Mouse (Mus musculus) CH12.LX (cell line): ENCODE measurements around the gene Dok4. TPM values are rescaled to one million over a fixed set of nuclear protein-coding genes. Genes with fewer than 3 reads are reported as not detected.

Source experiments
- DNase-seq: peaks from one replicate; pipeline ENCODE4 v3.0.0-alpha.2; 2013; ENCODE audit errors: extremely low read depth
- H3K27ac ChIP-seq: 2 replicates; pipeline ENCODE4 v1.5.1; 2012; ENCODE audit warnings: low read depth, mild to moderate bottlenecking, control low read depth, moderate library complexity; ENCODE audit not compliant: insufficient read depth
- H3K27me3 ChIP-seq: replicated peaks from 2 replicates; pipeline ENCODE3; 2012; ENCODE audit warnings: inconsistent platforms
- H3K36me3 ChIP-seq, 2 experiments: replicated peaks in 1 of 2; 2 replicates each; pipeline versions ENCODE3 to v1.6.1; 2012; ENCODE audit warnings: inconsistent platforms in 1 of 2, low read length in 1 of 2, mild to moderate bottlenecking in 1 of 2, mixed read lengths in 1 of 2, moderate library complexity in 1 of 2; ENCODE audit not compliant: control insufficient read depth in 1 of 2, insufficient read depth in 1 of 2
- H3K4me1 ChIP-seq, 2 experiments: 2 replicates each; pipeline ENCODE4 v1.6.1; 2012; ENCODE audit warnings: inconsistent platforms in 1 of 2, moderate library complexity in 1 of 2; ENCODE audit not compliant: insufficient read depth in 2 of 2, control insufficient read depth in 1 of 2
- H3K4me2 ChIP-seq: 2 replicates; pipeline ENCODE4 v1.6.1; 2012; ENCODE audit warnings: low read depth, mild to moderate bottlenecking, control low read depth; ENCODE audit not compliant: poor library complexity, insufficient read depth, severe bottlenecking
- H3K4me3 ChIP-seq, 3 experiments: fragments of 150-350 bp in 1 of 3; sonication (generic) in 1 of 3; replicated peaks in 1 of 3; 2 replicates each; pipeline versions ENCODE3 to v1.5.1; 2011 to 2012; ENCODE audit warnings: low read depth in 2 of 3, low read length in 2 of 3, mild to moderate bottlenecking in 2 of 3, moderate library complexity in 2 of 3, control low read depth in 1 of 3, improper control_type of control experiment in 1 of 3, inconsistent platforms in 1 of 3, mixed read lengths in 1 of 3; ENCODE audit not compliant: poor library complexity in 1 of 3
- H3K79me2 ChIP-seq: replicated peaks from 2 replicates; pipeline ENCODE4 v1.6.1; 2012; ENCODE audit warnings: mild to moderate bottlenecking, moderate library complexity; ENCODE audit not compliant: control insufficient read depth, poor library complexity, insufficient read depth, severe bottlenecking; ENCODE audit errors: extremely low read depth
- H3K9ac ChIP-seq: 2 replicates; pipeline ENCODE4 v1.6.1; 2012; ENCODE audit warnings: low read depth, mild to moderate bottlenecking, control low read depth, moderate library complexity; ENCODE audit not compliant: insufficient read depth
- H3K9me3 ChIP-seq: replicated peaks from 2 replicates; pipeline ENCODE3; 2012; ENCODE audit warnings: low read length, inconsistent platforms, mixed read lengths
- CHD2 ChIP-seq: IDR thresholded peaks from 2 replicates; pipeline ENCODE4 v1.6.1; 2011; ENCODE audit warnings: low read length, improper control_type of control experiment
- E2F4 ChIP-seq: IDR thresholded peaks from 2 replicates; pipeline ENCODE4 v1.6.1; 2011; ENCODE audit warnings: low read depth, low read length, improper control_type of control experiment; ENCODE audit not compliant: insufficient replicate concordance
- IRF4 ChIP-seq: IDR thresholded peaks from 2 replicates; pipeline ENCODE4 v1.6.1; 2014; ENCODE audit warnings: low read depth, mild to moderate bottlenecking, inconsistent platforms, low read length, improper control_type of control experiment
- JUN ChIP-seq: IDR thresholded peaks from 2 replicates; pipeline ENCODE4 v1.6.1; 2011; ENCODE audit warnings: low read depth, mild to moderate bottlenecking, low read length, improper control_type of control experiment, moderate library complexity; ENCODE audit not compliant: insufficient read depth
- JUND ChIP-seq: conservative IDR thresholded peaks from 2 replicates; pipeline ENCODE4 v1.6.1; 2011; ENCODE audit warnings: low read depth, low read length, improper control_type of control experiment
- MAFK ChIP-seq: IDR thresholded peaks from 2 replicates; pipeline ENCODE4 v1.6.1; 2011; ENCODE audit warnings: low read length, improper control_type of control experiment; ENCODE audit not compliant: insufficient replicate concordance
- MAX ChIP-seq: IDR thresholded peaks from 2 replicates; pipeline ENCODE4 v1.6.1; 2011; ENCODE audit warnings: low read length, improper control_type of control experiment
- MXI1 ChIP-seq: IDR thresholded peaks from 2 replicates; pipeline ENCODE4 v1.6.1; 2011; ENCODE audit warnings: mild to moderate bottlenecking, low read depth, low read length, improper control_type of control experiment
- SIN3A ChIP-seq: IDR thresholded peaks from 2 replicates; pipeline ENCODE4 v1.6.1; 2012; ENCODE audit warnings: low read length, improper control_type of control experiment, inconsistent platforms
- TBP ChIP-seq: conservative IDR thresholded peaks from 2 replicates; pipeline ENCODE4 v1.6.1; 2011; ENCODE audit warnings: low read depth, low read length, improper control_type of control experiment
- UBTF ChIP-seq: IDR thresholded peaks from 2 replicates; pipeline ENCODE4 v1.6.1; 2012; ENCODE audit warnings: low read depth, mild to moderate bottlenecking, inconsistent platforms, low read length, improper control_type of control experiment, moderate library complexity
- USF2 ChIP-seq: conservative IDR thresholded peaks from 2 replicates; pipeline ENCODE4 v1.6.1; 2011; ENCODE audit warnings: low read depth, low read length, improper control_type of control experiment
- dilution Hi-C: fragments of 300-500 bp; cut with MboI; formaldehyde crosslinking; loops from 2 replicates; pipeline ENCODE4 v1.14.3; 2020; ENCODE audit warnings: low sequenced_read_pairs; ENCODE audit not compliant: extremely low pct_unique_long_range_greater_than_20kb, extremely low pct_ligation_motif_present
- in situ Hi-C: fragments of 300-500 bp; cut with MboI; formaldehyde crosslinking; loops from 3 replicates; pipeline ENCODE4 v1.14.3; 2019; ENCODE audit warnings: low sequenced_read_pairs, low pct_ligation_motif_present, low pct_unique_long_range_greater_than_20kb, mixed read lengths
- polyA plus RNA-seq: library from polyadenylated mRNA; unstranded; fragments of >175 nt; gene quantifications from 2 replicates; pipeline ENCODE4 v1.2.1, GENCODE M21; 2012; ENCODE audit warnings: low read depth; ENCODE audit not compliant: insufficient read length
- total RNA-seq, 2 experiments: library from RNA; depleted of rRNA; stranded (reverse); fragments of 300-350 nt in 1 of 2; fragments of >200 nt in 1 of 2; gene quantifications; 2 replicates each; pipeline ENCODE4 v1.2.3; 2012 to 2014

The Dok4 gene
- total and polyA plus RNA-seq, 3 experiments, result 1.9 to 2.3 (median 2.3) TPM

GRCm38 (mm10) chr8:94870474-94871107 lies 5.5 kb downstream of the Dok4 start:
- Histone ChIP-seq H3K4me1 (peaks cover 0 to 24% of the 10 kb centered on the region in 2 experiments; a peak in 2 of 4 replicates), H3K9me3 (no peaks in the 10 kb centered on the region), H3K4me3 (no peak overlapping the region), H3K4me2 (no peak overlapping the region), H3K27me3 (peaks cover 15% of the 10 kb centered on the region), H3K27ac (no peak overlapping the region), H3K36me3 (peaks cover 13 to 45% of the 10 kb centered on the region in 2 experiments), H3K79me2 (no peaks in the 10 kb centered on the region), H3K9ac (no peak overlapping the region)
- DNase-seq, result no peak
- in situ Hi-C loops (loop anchor here (5.0 kb wide), 1 partner anchor 37 kb away; no protein-coding TSS in a partner anchor), dilution Hi-C loops (no loop called here)
- TF ChIP-seq USF2, result no peak

- dilution Hi-C loops (no loop called here), in situ Hi-C loops (loop anchor here (5.0 kb wide), 1 partner anchor 37 kb away; no protein-coding TSS in a partner anchor)
- Histone ChIP-seq H3K27ac (no peak overlapping the region), H3K4me1 (peaks cover 0 to 18% of the 10 kb centered on the region in 2 experiments; a peak in 2 of 4 replicates), H3K79me2 (no peaks in the 10 kb centered on the region), H3K36me3 (peaks cover 19 to 51% of the 10 kb centered on the region in 2 experiments), H3K9ac (no peak overlapping the region), H3K27me3 (peaks cover 9% of the 10 kb centered on the region), H3K4me3 (no peak overlapping the region), H3K4me2 (no peak overlapping the region), H3K9me3 (no peaks in the 10 kb centered on the region)
- TF ChIP-seq SIN3A (no peak), CHD2 (no peak), UBTF (no peak), JUND (no peak), E2F4 (no peak), IRF4 (no peak)
- no peak for DNase-seq
Observed at GRCm38 (mm10) chr8:94870003-94870402, 6.1 kb downstream of the Dok4 start.

GRCm38 (mm10) chr8:94869146-94869545 lies 7.0 kb downstream of the Dok4 start:
- H3K4me2 ChIP-seq, result no peak overlapping the region
- no peak for DNase-seq
- in situ Hi-C loops, result no loop called here
- no peak overlapping the region for H3K4me3 ChIP-seq
- no peak for TF ChIP-seq MAFK
- no peak for TF ChIP-seq MXI1
- TF ChIP-seq TBP, result no peak
- no peak for TF ChIP-seq JUN
- no peak for TF ChIP-seq MAX
- TF ChIP-seq, all 38 proteins: peak for 0
- Histone ChIP-seq H3K27me3 (peaks cover 1% of the 10 kb centered on the region), H3K9me3 (no peaks in the 10 kb centered on the region), H3K36me3 (peaks cover 27 to 60% of the 10 kb centered on the region in 2 experiments), H3K79me2 (no peaks in the 10 kb centered on the region), H3K9ac (no peak overlapping the region), H3K27ac (no peak overlapping the region), H3K4me1 (peaks cover 0 to 11% of the 10 kb centered on the region in 2 experiments; a peak in 2 of 4 replicates)
- dilution Hi-C loops, result no loop called here
